Mouse (Mus musculus) kidney, postnatal 0 days (tissue): Measurements from ENCODE around the gene Wtip. TPM values are rescaled to one million over a fixed set of nuclear protein-coding genes. Genes with fewer than 3 reads are reported as not detected.
"Not testable (repeated sequence)": the region's sequence is repeated elsewhere in the genome, so short reads cannot be mapped to it uniquely, and the experiment has no call there.

Experiments
- ATAC-seq: fragments of 200-750 bp; cut with Nextera tagmentation; replicated peaks from 2 replicates; pipeline ENCODE4 v1.8.0; 2017; ENCODE audit warnings: low read depth, moderate number of reproducible peaks, moderate TSS enrichment, moderate library complexity; ENCODE audit not compliant: low FRiP score
- DNase-seq: peaks from one replicate; pipeline ENCODE4 v3.0.0-alpha.2; 2016; ENCODE audit warnings: low spot score
- H3K27ac ChIP-seq: fragments of 300-500 bp; sonication (generic); 2 replicates; pipeline ENCODE4 v1.5.1; 2014; ENCODE audit warnings: mild to moderate bottlenecking
- H3K27me3 ChIP-seq: fragments of 300-500 bp; sonication (generic); 2 replicates; pipeline ENCODE4 v1.6.1; 2014; ENCODE audit warnings: low read length, mixed read lengths; ENCODE audit not compliant: insufficient read depth
- H3K36me3 ChIP-seq: fragments of 300-500 bp; sonication (generic); 2 replicates; pipeline ENCODE4 v1.6.1; 2014; ENCODE audit warnings: low read length, mixed read lengths; ENCODE audit not compliant: insufficient read depth
- H3K4me1 ChIP-seq: fragments of 300-500 bp; sonication (generic); replicated peaks from 2 replicates; pipeline ENCODE4 v1.6.1; 2014; ENCODE audit warnings: antibody characterized with exemption, low read length, mixed read lengths; ENCODE audit not compliant: insufficient read depth
- H3K4me2 ChIP-seq: fragments of 300-500 bp; sonication (generic); 2 replicates; pipeline ENCODE4 v1.6.1; 2014; ENCODE audit warnings: mild to moderate bottlenecking, low read length, moderate library complexity, mixed read lengths
- H3K4me3 ChIP-seq: fragments of 300-500 bp; sonication (generic); replicated peaks from 2 replicates; pipeline ENCODE4 v1.5.1; 2014; ENCODE audit warnings: low read depth, low read length
- H3K9ac ChIP-seq: fragments of 300-500 bp; sonication (generic); 2 replicates; pipeline ENCODE4 v1.6.1; 2014; ENCODE audit warnings: low read depth, low read length
- H3K9me3 ChIP-seq: fragments of 300-500 bp; sonication (generic); replicated peaks from 2 replicates; pipeline ENCODE4 v1.6.1; 2016; ENCODE audit warnings: low read length, inconsistent platforms, mixed read lengths
- CTCF ChIP-seq: IDR thresholded peaks from 2 replicates; pipeline ENCODE4 v1.5.1; 2016; ENCODE audit warnings: antibody characterized with exemption, low read depth, mild to moderate bottlenecking, moderate library complexity
- WGBS: fragments of 180-500 bp; shearing (Covaris S2); extraction: QIAGEN DNeasy Blood & Tissue Kit; methylation state at CpG from one replicate; pipeline ENCODE4 v1.1.7; 2014; 5-methylcytosine and 5-hydroxymethylcytosine counted together
- polyA plus RNA-seq: library from polyadenylated mRNA; unstranded; fragments of >200 nt; fragmentation: Nextera tagmentation; extraction: Ambion mirVana; gene quantifications from 2 replicates; pipeline ENCODE4 v1.2.1, GENCODE M21; 2015

Gene Wtip
- polyA plus RNA-seq, 1 experiment from 2014 or later = 8.0 TPM

GRCm38 (mm10) chr7:34094911-34095481 is 38.1 kb downstream of the Wtip start, which contains the start of gene Scgb1b30:
Gene Scgb1b30 (plus strand): TSS chr7:34095431.
- Histone ChIP-seq H3K4me1 (no peaks in the 10 kb centered on the region), H3K36me3 (no peaks in the 10 kb centered on the region), H3K9ac (no peak within 1 kb of the TSS), H3K9me3 (no peaks in the 10 kb centered on the region), H3K27me3 (no peaks in the 10 kb centered on the region), H3K4me3 (no peak within 1 kb of the TSS), H3K27ac (no peak within 1 kb of the TSS), H3K4me2 (no peak within 1 kb of the TSS)
- WGBS = 82% methylated on average over 3 of the region's 3 CpGs
- TF ChIP-seq CTCF = no peak
- no peak for ATAC-seq
- no peak for DNase-seq

GRCm38 (mm10) chr7:34068132-34068531 is 64.9 kb downstream of the Wtip start:
- not testable (repeated sequence) for H3K27ac ChIP-seq, H3K27me3 ChIP-seq, ATAC-seq

More at GRCm38 (mm10) chr7:34068132-34068531, 64.9 kb downstream of the Wtip start:
- WGBS = 75% methylated on average over 5 of the region's 5 CpGs
- not testable (repeated sequence) for H3K9me3 ChIP-seq, H3K9ac ChIP-seq, H3K4me3 ChIP-seq, H3K36me3 ChIP-seq, H3K4me2 ChIP-seq, H3K4me1 ChIP-seq, DNase-seq

Other genes with a start within 250 kb of the Wtip start
- not detected in 2 replicates for gene Scgb2b26, start 188.2 kb downstream of the Wtip start, polyA plus RNA-seq
- not detected in 2 replicates for gene Scgb2b27, start 119.3 kb downstream of the Wtip start, polyA plus RNA-seq
- not detected in 2 replicates for gene Scgb1b27, start 111.8 kb downstream of the Wtip start, polyA plus RNA-seq
- gene Scgb1b30, start 37.8 kb downstream of the Wtip start, polyA plus RNA-seq = not detected in 2 replicates
- 133 and 146 TPM in 2 replicates for gene Uba2, start 36.3 kb upstream of the Wtip start, polyA plus RNA-seq
- 51.4 and 54.5 TPM in 2 replicates for gene Pdcd2l, start 63.4 kb upstream of the Wtip start, polyA plus RNA-seq
- gene Gpi1, start 97.1 kb upstream of the Wtip start, polyA plus RNA-seq = 323 and 356 TPM in 2 replicates
- gene Gm6096, start 117.8 kb upstream of the Wtip start, polyA plus RNA-seq = 0.32 TPM in 1 of 2 replicates, not detected in the other
- 39.1 and 41.2 TPM in 2 replicates for gene 4931406P16Rik, start 180.3 kb upstream of the Wtip start, polyA plus RNA-seq